Mouse (Mus musculus): ENCODE data around the gene Best2. TPM values are rescaled to one million over a fixed set of nuclear protein-coding genes. Genes with fewer than 3 reads are reported as not detected.

Best2 gene
- total RNA-seq, 2 experiments from 2014 or later, result not detected

DNA sequence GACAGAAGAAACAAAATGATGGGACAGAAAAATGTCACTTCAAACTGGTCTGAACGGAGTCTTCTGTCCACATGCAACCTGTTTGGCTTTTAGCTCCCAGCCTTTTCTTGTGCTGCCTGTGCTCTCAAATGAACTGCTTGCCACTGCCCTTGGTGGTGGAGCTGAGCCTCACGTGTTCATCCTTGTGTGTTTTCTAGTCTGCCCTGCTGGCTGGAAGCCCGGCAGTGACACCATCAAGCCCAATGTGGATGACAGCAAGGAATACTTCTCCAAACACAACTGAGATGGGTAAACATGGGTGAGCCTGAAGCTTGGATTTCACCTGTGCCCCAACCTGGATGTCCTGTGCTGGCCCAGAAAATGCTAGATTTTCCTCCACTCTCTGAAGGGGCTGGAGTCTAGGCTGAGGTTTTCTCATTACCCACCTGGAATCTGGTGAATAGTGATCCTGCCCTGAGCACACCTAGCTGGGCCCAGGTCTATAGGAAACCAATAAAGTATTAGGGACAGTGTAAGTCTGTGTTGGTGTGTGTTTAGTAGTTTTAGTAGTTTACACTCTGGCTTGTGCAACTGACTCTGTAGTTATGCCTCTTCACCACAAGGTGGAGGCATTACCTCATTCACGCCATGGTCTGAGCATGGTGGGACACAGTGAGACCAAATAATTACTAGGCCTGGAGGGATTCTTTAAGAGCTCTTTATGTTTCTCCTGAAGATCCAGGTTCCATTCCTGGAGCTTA is 40.4 kb downstream of the Best2 start:
- intact Hi-C loops (cut with DNase I), result loop anchor here (2.0 kb wide), 1 partner anchor 53 kb away; the partner anchor contains the start of gene Trir
- DNase-seq (ENCODE audit: low spot score in 2 of 2), result peak; percentile 64 to 75

DNA sequence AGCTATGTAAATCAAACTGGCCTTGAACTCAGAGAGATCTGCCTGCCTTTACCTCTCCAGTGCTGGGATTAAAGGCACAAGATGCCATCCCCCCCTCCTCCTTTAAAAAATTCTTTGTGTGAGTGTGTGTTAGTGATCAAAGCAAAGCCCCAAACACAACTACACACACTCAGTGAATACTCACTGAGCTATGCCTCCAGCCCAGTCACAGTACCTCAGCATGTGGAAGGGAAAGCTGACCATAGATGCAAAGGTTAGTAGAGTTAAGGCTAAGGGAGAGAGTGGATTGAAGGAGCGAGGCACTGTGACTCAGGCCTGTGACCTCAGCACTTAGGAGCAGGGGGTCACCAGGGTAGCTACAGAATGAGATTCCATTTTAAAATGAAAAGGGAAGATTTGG is 41.3 kb downstream of the Best2 start:
- intact Hi-C loops (cut with DNase I), result no loop called here
- DNase-seq (ENCODE audit: low spot score in 2 of 2), result no peak

DNA sequence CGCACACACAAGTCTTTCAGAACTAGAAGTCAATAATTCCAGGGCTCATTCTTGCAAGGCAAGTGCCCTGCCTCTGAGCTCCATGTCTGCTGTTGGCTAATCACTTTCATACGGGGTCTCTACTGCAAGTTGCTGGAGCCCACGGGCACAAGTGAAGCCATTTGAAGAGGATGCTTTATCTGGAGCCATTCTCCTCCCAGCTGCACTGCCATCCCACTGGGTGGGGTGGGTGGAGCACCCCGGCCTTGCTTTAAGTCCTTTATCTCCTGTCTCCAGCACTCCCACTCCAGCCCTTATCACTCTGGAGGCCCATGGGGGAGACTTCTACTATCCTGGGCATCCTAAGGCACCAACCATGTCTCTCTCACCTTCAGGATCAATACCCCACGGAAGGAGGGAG is 43.4 kb downstream of the Best2 start:
- no peak for DNase-seq (ENCODE audit: low spot score in 2 of 2)
- intact Hi-C loops (cut with DNase I), result no loop called here

- intact Hi-C loops (cut with DNase I), result no loop called here
Measured at GRCm38 (mm10) chr8:84970135-84970790, 44.1 kb downstream of the Best2 start.

DNA sequence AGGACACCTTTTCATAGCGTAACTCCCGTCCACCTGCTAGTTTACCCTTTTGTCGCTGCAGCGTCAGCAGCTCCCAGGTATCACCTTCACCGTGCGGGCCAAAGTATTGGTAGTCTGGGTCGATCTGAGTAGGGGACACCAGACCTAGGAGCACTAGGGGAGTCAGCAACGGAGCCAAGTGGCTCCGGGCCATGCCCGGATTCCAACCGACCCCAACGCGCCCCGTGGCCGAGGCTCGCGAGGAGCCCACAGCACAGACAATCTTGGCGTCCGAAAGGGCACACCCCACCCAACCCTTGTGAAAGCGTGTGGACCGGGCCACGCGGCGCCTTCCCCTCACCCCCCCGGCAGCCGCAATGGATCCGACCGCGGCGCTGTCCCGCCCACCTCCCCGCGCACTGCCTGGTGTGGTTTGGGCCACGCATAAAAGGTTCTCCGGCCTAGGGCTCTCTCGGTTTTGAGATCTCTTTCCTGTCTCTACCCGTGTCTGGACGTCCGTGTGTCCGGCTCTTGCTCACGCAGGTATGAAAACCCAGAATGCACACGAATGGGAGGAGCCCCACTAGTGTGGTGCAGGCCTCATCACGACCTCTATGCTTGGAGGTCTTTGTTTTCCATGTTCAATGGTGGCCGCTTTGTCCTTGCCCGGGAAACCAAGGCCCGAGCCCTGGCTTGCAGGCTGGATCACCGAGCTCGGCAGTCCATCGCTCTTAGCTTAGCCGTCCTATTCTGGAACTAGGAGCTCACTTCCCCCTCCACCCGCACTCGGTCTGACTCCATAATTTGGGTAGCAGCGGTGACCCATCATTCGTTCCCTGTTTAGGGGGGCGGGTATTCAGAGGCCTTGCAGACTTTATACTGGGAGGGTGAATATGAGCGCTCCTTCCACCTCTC is 44.8 kb downstream of the Best2 start, which contains the start of the genes Gm49661, Prdx2 and Rnaseh2a:
Gene Gm49661 (minus strand): TSS at position 193 of the 894 bp plus-strand sequence.
Gene Prdx2 (plus strand): TSS at position 347 of the 894 bp plus-strand sequence.
Gene Rnaseh2a (minus strand): TSS at position 527 of the 894 bp plus-strand sequence.
- DNase-seq (ENCODE audit: low spot score in 2 of 2), result peak in 1 of 2 experiments; percentile 76
- intact Hi-C loops (cut with DNase I), result no loop called here

More at GRCm38 (mm10) chr8:84970135-84970790, 44.1 kb downstream of the Best2 start:
- DNase-seq (ENCODE audit: low spot score in 2 of 2), result no peak

GRCm38 (mm10) chr8:84968650-84969049 is 45.7 kb downstream of the Best2 start:
- intact Hi-C loops (cut with DNase I), result no loop called here
- DNase-seq (ENCODE audit: low spot score in 2 of 2), result no peak

DNA sequence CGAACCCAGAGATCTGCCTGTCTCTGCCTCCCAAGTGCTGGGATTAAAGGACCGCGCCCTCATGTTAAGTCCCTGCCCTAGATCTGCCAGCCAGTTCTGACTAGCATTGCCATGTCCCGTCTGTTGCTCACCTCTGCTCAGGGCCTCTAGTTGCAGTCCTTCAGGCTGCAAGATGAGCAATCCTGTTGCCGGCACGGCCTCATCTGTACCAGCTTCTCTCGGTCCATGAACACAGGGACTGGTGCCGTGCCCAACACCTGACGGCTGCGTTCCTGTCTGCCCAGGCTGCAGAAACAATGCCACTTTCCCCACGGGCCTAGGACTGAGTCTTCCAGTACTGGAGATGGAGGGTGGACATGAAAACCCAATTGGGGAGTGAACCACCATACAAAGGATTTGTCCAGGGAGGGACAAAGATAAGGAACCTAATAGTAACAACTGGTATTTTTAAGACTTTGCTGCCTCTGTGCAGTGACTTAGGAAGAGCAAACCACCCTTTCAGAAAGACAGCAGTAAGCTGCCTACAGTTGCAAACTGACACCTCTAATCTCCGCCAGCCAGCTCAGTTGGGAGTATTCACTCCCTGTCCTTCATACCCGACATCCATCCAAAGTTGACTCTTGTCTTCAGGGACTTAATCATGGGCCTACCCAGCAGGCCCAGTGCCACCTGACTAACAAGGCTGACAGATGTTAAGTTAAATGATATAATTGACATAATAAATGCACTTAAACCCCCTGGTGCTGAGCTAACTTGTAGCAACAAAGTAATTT is 46.6 kb downstream of the Best2 start:
- intact Hi-C loops (cut with DNase I), result no loop called here

GRCm38 (mm10) chr8:84966603-84967002 is 47.7 kb downstream of the Best2 start:
- intact Hi-C loops (cut with DNase I), result no loop called here
- no peak for DNase-seq (ENCODE audit: low spot score in 2 of 2)

More for the DNA sequence above, 46.6 kb downstream of the Best2 start:
- no peak for DNase-seq (ENCODE audit: low spot score in 2 of 2)

DNA sequence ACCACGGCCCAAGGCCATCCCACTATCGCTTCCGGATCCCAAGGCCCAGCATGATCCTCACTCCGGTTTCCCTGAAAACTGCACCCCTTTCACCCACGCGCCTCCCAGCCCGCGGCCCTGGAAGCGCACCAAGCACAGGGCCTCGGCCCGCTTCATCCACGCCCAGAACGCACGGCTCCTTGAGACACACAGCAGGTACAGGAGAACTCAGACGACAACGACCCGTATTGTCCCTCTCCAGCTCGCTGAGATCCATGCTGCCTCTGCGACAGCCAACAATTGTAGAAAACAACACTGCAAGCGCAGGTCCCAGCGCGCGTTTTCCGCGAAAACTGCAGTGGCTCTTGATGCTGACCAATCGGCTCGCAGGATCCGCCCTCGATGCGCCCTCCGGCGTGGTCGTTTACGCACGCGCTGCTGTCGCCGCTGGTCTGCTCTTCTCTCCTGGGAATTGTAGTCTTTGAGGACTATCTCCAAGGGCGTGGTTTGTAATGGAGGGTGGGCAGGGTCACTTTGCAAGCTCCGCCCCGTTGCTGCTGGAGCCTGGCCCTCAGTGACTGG is 48.5 kb downstream of the Best2 start:
- peak; percentile 95 to 96 for DNase-seq (ENCODE audit: low spot score in 2 of 2)
- intact Hi-C loops (cut with DNase I), result no loop called here

DNA sequence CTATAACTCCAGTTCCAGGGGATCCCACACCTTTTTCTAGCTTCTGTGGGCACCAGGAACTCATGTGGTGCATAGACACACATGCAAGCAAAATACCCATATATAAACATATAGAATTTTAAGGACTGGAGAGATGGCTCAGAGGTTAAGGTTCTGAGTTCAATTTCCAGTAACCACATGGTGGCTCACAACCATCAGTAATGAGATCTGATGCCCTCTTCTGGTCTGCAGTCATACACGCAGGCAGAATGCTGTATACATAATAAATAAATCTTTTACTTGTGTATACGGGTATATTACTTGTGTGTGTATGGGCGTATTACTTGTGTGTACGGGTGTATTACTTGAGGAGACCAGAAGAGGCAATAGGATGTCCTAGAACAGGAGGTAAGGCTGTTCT is 50.4 kb downstream of the Best2 start:
- intact Hi-C loops (cut with DNase I), result no loop called here
- no peak for DNase-seq (ENCODE audit: low spot score in 2 of 2)

DNA sequence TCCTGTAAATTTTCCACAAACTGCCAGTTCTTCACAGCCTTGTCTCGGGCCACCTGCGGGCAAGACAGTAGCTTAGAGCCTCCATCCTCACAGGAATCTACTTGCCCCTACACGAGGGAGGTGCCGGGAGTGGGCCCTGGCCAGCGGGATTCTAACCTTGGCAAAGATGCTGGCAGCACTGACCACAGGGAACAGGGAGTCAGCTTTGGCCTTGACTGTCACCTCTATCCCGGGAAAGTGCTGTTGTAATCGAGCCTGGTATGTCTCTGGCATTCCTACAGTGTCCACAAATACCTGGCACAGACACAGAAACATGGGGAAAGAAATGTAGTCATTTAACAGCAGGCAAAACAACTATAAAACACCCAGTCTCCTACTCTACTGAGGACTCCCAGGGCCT is 54.5 kb downstream of the Best2 start:
- intact Hi-C loops (cut with DNase I), result no loop called here
- no peak for DNase-seq (ENCODE audit: low spot score in 2 of 2)

Small RNA genes within 50 kb of the gene (microRNA-seq; reads per million reads assigned to microRNA genes)
- gene Mir7070, result 12.8 to 17.9 reads per million in 2 experiments

Other genes with a start within 250 kb of the Best2 start
- 100 to 1,000 TPM; 402 to 429 TPM for gene Nfix, start 214.2 kb downstream of the Best2 start, total RNA-seq (2021)
- gene Dand5, start 191.7 kb downstream of the Best2 start, total RNA-seq (2021), result 1 to 10 TPM; 8.0 to 9.6 TPM
- 10 to 100 TPM; 23.4 to 23.6 TPM for gene Gadd45gip1, start 183.0 kb downstream of the Best2 start, total RNA-seq (2021)
- gene Rad23a, start 173.9 kb downstream of the Best2 start, total RNA-seq (2021), result 10 to 100 TPM; 59.5 to 72.0 TPM
- gene Calr, start 167.6 kb downstream of the Best2 start, total RNA-seq (2021), result 100 to 1,000 TPM; 495 to 553 TPM
- gene Farsa, start 157.5 kb downstream of the Best2 start, total RNA-seq (2021), result 10 to 100 TPM; 50.1 to 51.6 TPM
- 10 to 100 TPM; 11.5 to 13.4 TPM for gene Syce2, start 142.4 kb downstream of the Best2 start, total RNA-seq (2021)
- 10 to 100 TPM; 36.5 to 38.9 TPM for gene Gcdh, start 120.6 kb downstream of the Best2 start, total RNA-seq (2021)
- not detected for gene Klf1, start 112.6 kb downstream of the Best2 start, total RNA-seq (2021)
- gene Dnase2a, start 106.0 kb downstream of the Best2 start, total RNA-seq (2021), result 1 to 10 TPM; 2.9 TPM
- gene Mast1, start 77.2 kb downstream of the Best2 start, total RNA-seq (2021), result 100 to 1,000 TPM; 139 to 146 TPM
- gene Rtbdn, start 67.5 kb downstream of the Best2 start, total RNA-seq (2021), result 1 to 10 TPM; 1.6 to 2.1 TPM
- not detected for gene Gm49661, start 45.1 kb downstream of the Best2 start, total RNA-seq (2021)
- 100 to 1,000 TPM; 402 to 429 TPM for gene Prdx2, start 44.9 kb downstream of the Best2 start, total RNA-seq (2021)
- gene Rnaseh2a, start 44.8 kb downstream of the Best2 start, total RNA-seq (2021), result 10 to 100 TPM; 38.1 to 52.0 TPM
- 10 to 100 TPM; 51.5 to 65.4 TPM for gene Junb, start 35.8 kb downstream of the Best2 start, total RNA-seq (2021)
- gene Hook2, start 23.9 kb downstream of the Best2 start, total RNA-seq (2021), result 1 to 10 TPM; 7.5 to 8.1 TPM
- gene Asna1, start 10.8 kb upstream of the Best2 start, total RNA-seq (2021), result 100 to 1,000 TPM; 116 to 117 TPM
- 100 to 1,000 TPM; 128 to 146 TPM for gene Trir, start 12.3 kb upstream of the Best2 start, total RNA-seq (2021)
- 100 to 1,000 TPM; 165 to 171 TPM for gene Tnpo2, start 22.4 kb upstream of the Best2 start, total RNA-seq (2021)
- 10 to 100 TPM; 38.3 to 39.9 TPM for gene Fbxw9, start 45.5 kb upstream of the Best2 start, total RNA-seq (2021)
- not detected for gene Gm5741, start 53.5 kb upstream of the Best2 start, total RNA-seq (2021)
- 10 to 100 TPM; 57.9 to 67.6 TPM for gene Dhps, start 57.2 kb upstream of the Best2 start, total RNA-seq (2021)
- 10 to 100 TPM; 52.7 to 53.5 TPM for gene Wdr83os, start 66.2 kb upstream of the Best2 start, total RNA-seq (2021)
- gene Wdr83, start 66.8 kb upstream of the Best2 start, total RNA-seq (2021), result 10 to 100 TPM; 27.5 to 36.1 TPM
- gene Man2b1, start 68.7 kb upstream of the Best2 start, total RNA-seq (2021), result 10 to 100 TPM; 42.6 to 42.9 TPM
- 1 to 10 TPM; 5.8 to 6.0 TPM for gene Zfp791, start 108.6 kb upstream of the Best2 start, total RNA-seq (2021)
- gene Cks1brt, start 137.4 kb upstream of the Best2 start, total RNA-seq (2021), result not detected
- not detected for gene Olfr371, start 211.5 kb upstream of the Best2 start, total RNA-seq (2021)